Mouse (Mus musculus) C2C12 (cell line): Measurements from ENCODE around the gene Cox17.

Source experiments
- CEBPB ChIP-seq: IDR thresholded peaks from one replicate; pipeline ENCODE4 v1.6.1; 2011; ENCODE audit warnings: low read depth, mild to moderate bottlenecking, control low read depth, moderate library complexity
- CTCF ChIP-seq: IDR thresholded peaks from one replicate; pipeline ENCODE4 v1.5.1; 2011; ENCODE audit not compliant: control insufficient read depth, insufficient read depth, insufficient read length
- MAX ChIP-seq: IDR thresholded peaks from one replicate; pipeline ENCODE4 v1.6.1; 2011; ENCODE audit warnings: mild to moderate bottlenecking, control low read depth
- MYOG ChIP-seq: IDR thresholded peaks from one replicate; pipeline ENCODE4 v1.6.1; 2011; ENCODE audit not compliant: control insufficient read depth, insufficient read length; ENCODE audit errors: extremely low read depth
- USF1 ChIP-seq: IDR thresholded peaks from one replicate; pipeline ENCODE4 v1.6.1; 2011; ENCODE audit warnings: low read depth, mild to moderate bottlenecking, control low read depth, moderate library complexity

GRCm38 (mm10) chr16:38376163-38376840, 29.5 kb downstream of the Cox17 start:
- no peak for TF ChIP-seq CTCF
- TF ChIP-seq MAX: no peak
- no peak for TF ChIP-seq MYOG
- no peak for TF ChIP-seq USF1
- TF ChIP-seq CEBPB: no peak
